Mouse (Mus musculus): ENCODE results near the gene Htr5a. TPM values are rescaled to one million over a fixed set of nuclear protein-coding genes. Genes with fewer than 3 reads are reported as not detected.

Gene Htr5a
- total RNA-seq, 2 experiments from 2014 or later, result not detected

GRCm38 (mm10) chr5:27881261-27881660, 39.3 kb downstream of the Htr5a start:
- DNase-seq, result no peak

DNA sequence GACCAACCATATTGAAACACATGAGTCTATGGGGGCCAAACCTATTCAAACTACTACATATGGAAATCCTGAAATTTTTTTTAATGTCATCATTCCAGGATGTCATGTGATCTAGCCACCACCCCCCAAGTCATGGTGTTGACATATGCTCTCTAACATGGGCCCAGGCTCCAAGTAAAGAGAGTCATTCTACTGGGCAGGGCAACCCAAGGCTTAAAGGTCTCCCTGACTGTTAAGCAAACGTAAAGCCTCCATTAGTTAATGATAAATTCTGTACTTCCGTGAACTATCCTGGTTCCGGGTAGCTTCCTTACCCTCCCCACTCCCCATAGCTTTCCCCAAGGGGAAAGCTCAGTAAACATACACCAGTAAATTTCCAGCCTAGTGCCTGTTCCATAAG, 46.1 kb downstream of the Htr5a start:
- DNase-seq, result no peak

GRCm38 (mm10) chr5:27895961-27896360, 54.0 kb downstream of the Htr5a start:
- DNase-seq, result no peak

DNA sequence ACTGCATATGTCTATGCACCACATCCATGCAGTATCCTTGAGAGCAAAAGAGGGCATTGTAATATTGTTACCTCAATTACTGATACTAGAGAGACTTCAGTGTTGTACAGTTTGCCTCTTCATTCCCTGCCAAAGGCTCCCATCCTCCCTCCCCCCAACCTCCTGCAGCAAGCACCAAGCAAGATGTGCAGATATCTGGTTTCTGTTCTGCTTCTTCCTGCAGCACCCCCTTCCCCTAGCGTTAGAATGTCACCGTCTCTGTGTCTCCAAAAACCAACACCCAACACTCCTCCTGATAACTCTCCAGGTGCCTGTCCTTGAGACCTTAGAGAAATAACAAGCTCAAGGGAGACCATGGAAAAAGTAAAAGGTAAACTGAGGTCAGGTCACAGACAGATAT, 57.8 kb downstream of the Htr5a start:
- no peak for DNase-seq

GRCm38 (mm10) chr5:27900186-27900585, 58.2 kb downstream of the Htr5a start:
- DNase-seq, result no peak

Other genes starting within 250 kb of the Htr5a start
- gene Paxip1, start 50.5 kb upstream of the Htr5a start, total RNA-seq (2021), result 10 to 100 TPM; 23.7 to 28.0 TPM
- gene Insig1, start 229.2 kb downstream of the Htr5a start, total RNA-seq (2021), result 100 to 1,000 TPM; 141 to 250 TPM